In the genomic region with DNA sequence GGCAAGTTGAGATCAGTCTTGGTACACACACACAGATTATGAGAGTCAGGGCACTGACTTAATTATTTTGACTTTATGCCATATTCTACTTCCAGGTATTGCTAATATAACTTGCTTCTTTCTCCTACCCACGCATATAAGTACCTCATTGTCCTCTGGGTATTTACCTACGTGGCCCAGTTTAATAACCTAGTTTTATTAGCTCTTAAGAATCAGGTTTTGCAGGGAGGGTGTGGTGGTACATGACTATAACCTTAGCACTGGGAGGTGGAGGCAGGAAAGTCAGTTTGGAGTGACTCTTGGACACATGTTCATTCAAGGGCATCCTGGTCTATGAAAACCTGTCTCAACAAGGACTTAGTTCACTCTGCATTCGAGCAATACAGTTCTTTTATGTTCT, we compare ENCODE assay signal across 26 mouse cellular contexts. TPM values are rescaled to one million over a fixed set of nuclear protein-coding genes. Genes with fewer than 3 reads are reported as not detected.
DNase-seq lines count a peak whose midpoint lies in the region; ATAC-seq and TF ChIP-seq lines count a peak whose summit lies in the region.
"Had no signal": no experiment of that assay in that cellular context is flagged by ENCODE, and none has a peak within 500 bp of the region (broad histone marks: within the 10 kb centered on the region; RNA-seq: fewer than 3 reads in every experiment).

No protein-coding gene starts in this region.

- H3K9me3 ChIP-seq in embryonic facial prominence, embryonic 15.5 days (replicated peaks) = no peaks in the 10 kb centered on the region
- no peaks in the 10 kb centered on the region for H3K9me3 ChIP-seq in embryonic facial prominence, embryonic 10.5 days
- H3K9me3 ChIP-seq in intestine, postnatal 0 days (ENCODE audit: control insufficient read depth) = no peaks in the 10 kb centered on the region
- H3K9me3 ChIP-seq in stomach, embryonic 15.5 days = no peaks in the 10 kb centered on the region
- H3K9me3 ChIP-seq in hindbrain, embryonic 12.5 days (replicated peaks) = no peaks in the 10 kb centered on the region
- H3K9me3 ChIP-seq: embryonic facial prominence, embryonic 13.5 days; forebrain, embryonic 13.5 days; hindbrain, embryonic 10.5 days had no signal

- H3K4me1 ChIP-seq in embryonic facial prominence, embryonic 15.5 days = no peaks in the 10 kb centered on the region
- no peaks in the 10 kb centered on the region for H3K4me1 ChIP-seq in embryonic facial prominence, embryonic 10.5 days
- H3K4me1 ChIP-seq in intestine, postnatal 0 days (replicated peaks; ENCODE audit: control insufficient read depth, insufficient read depth, low read length) = no peaks in the 10 kb centered on the region
- no peaks in the 10 kb centered on the region for H3K4me1 ChIP-seq in stomach, embryonic 15.5 days
- H3K4me1 ChIP-seq in hindbrain, embryonic 12.5 days = no peaks in the 10 kb centered on the region
- H3K4me1 ChIP-seq: embryonic facial prominence, embryonic 13.5 days; forebrain, embryonic 13.5 days had no signal

- DNase-seq in embryonic facial prominence, embryonic 10.5 days (ENCODE audit: low spot score) = no peak
- peak; percentile 86 for DNase-seq in fat pad, adult 2 months (ENCODE audit: extremely low read depth, low read depth, low spot score)
- DNase-seq in thymus, postnatal 36 days = no peak
- DNase-seq: adrenal gland, postnatal 10 days; adrenal gland, postnatal 36 days; cerebellum, adult 18-20 months; cerebellum, adult 9-10 months; cerebellum, postnatal 14 days; gastrocnemius, adult 2 months; gastrocnemius, postnatal 14 days; heart, adult 11 months; heart, postnatal 36 days had no signal

- H3K27ac ChIP-seq in embryonic facial prominence, embryonic 15.5 days (replicated peaks) = 0 out of 2 replicates have a peak overlapping the region, but pooled peaks have one; percentile 0
- no peak overlapping the region for H3K27ac ChIP-seq in embryonic facial prominence, embryonic 10.5 days (replicated peaks)
- H3K27ac ChIP-seq in intestine, postnatal 0 days (ENCODE audit: low read depth, low read length) = no peak overlapping the region
- H3K27ac ChIP-seq in stomach, embryonic 15.5 days = 0 out of 2 replicates have a peak overlapping the region, but pooled peaks have one; percentile 12
- H3K27ac ChIP-seq in hindbrain, embryonic 12.5 days = no peak overlapping the region
- H3K27ac ChIP-seq: embryonic facial prominence, embryonic 13.5 days; forebrain, embryonic 13.5 days; gastrocnemius, adult 2 months; hindbrain, embryonic 10.5 days; hindbrain, embryonic 14.5 days; hindbrain, postnatal 0 days had no signal

- 65% methylated on average over 3 of the region's 3 CpGs for WGBS in embryonic facial prominence, embryonic 15.5 days
- 75% methylated on average over 3 of the region's 3 CpGs for WGBS in embryonic facial prominence, embryonic 10.5 days
- 33% methylated on average over 3 of the region's 3 CpGs for WGBS in intestine, postnatal 0 days
- WGBS in stomach, embryonic 15.5 days = 69% methylated on average over 3 of the region's 3 CpGs
- 71% methylated on average over 3 of the region's 3 CpGs for WGBS in hindbrain, embryonic 12.5 days

- H3K27me3 ChIP-seq in embryonic facial prominence, embryonic 15.5 days = no peaks in the 10 kb centered on the region
- no peaks in the 10 kb centered on the region for H3K27me3 ChIP-seq in embryonic facial prominence, embryonic 10.5 days (replicated peaks; ENCODE audit: low read depth, poor library complexity, severe bottlenecking)
- no peaks in the 10 kb centered on the region for H3K27me3 ChIP-seq in intestine, postnatal 0 days (replicated peaks; ENCODE audit: control insufficient read depth, insufficient read depth, low read length)
- no peaks in the 10 kb centered on the region for H3K27me3 ChIP-seq in stomach, embryonic 15.5 days (replicated peaks)
- H3K27me3 ChIP-seq in hindbrain, embryonic 12.5 days = no peaks in the 10 kb centered on the region
- H3K27me3 ChIP-seq: embryonic facial prominence, embryonic 13.5 days; forebrain, embryonic 13.5 days had no signal

- no peak overlapping the region for H3K4me2 ChIP-seq in embryonic facial prominence, embryonic 15.5 days (replicated peaks)
- H3K4me2 ChIP-seq in intestine, postnatal 0 days (replicated peaks; ENCODE audit: low read depth) = no peak overlapping the region
- no peak overlapping the region for H3K4me2 ChIP-seq in stomach, embryonic 15.5 days
- no peak overlapping the region for H3K4me2 ChIP-seq in hindbrain, embryonic 12.5 days (replicated peaks)
- H3K4me2 ChIP-seq: embryonic facial prominence, embryonic 13.5 days; forebrain, embryonic 13.5 days; heart, embryonic 11.5 days; hindbrain, embryonic 14.5 days had no signal

- no peak for ATAC-seq in embryonic facial prominence, embryonic 15.5 days (ENCODE audit: insufficient number of reproducible peaks, low FRiP score, low TSS enrichment, low read depth)
- peak; percentile 87 for ATAC-seq in intestine, postnatal 0 days
- no peak for ATAC-seq in stomach, embryonic 15.5 days (ENCODE audit: insufficient read depth, low FRiP score, low read depth)
- no peak for ATAC-seq in erythroblast, adult 5-6 weeks (replicated peaks; ENCODE audit: low FRiP score, poor library complexity, severe bottlenecking)
- no peak for ATAC-seq in hindbrain, embryonic 12.5 days (ENCODE audit: low FRiP score)
- ATAC-seq: activated CD4-positive, CD25-positive, alpha-beta regulatory T cell, adult 4 months; forebrain, embryonic 13.5 days; forebrain, embryonic 16.5 days; hindbrain, postnatal 0 days; inflammation-experienced regulatory T-cells, adult 6 months had no signal

- H3K4me3 ChIP-seq in embryonic facial prominence, embryonic 15.5 days (replicated peaks) = no peak overlapping the region
- H3K4me3 ChIP-seq in embryonic facial prominence, embryonic 10.5 days = no peak overlapping the region
- no peak overlapping the region for H3K4me3 ChIP-seq in intestine, postnatal 0 days (ENCODE audit: low read depth, low read length)
- no peak overlapping the region for H3K4me3 ChIP-seq in stomach, embryonic 15.5 days (replicated peaks)
- no peak overlapping the region for H3K4me3 ChIP-seq in hindbrain, embryonic 12.5 days
- H3K4me3 ChIP-seq: embryonic facial prominence, embryonic 13.5 days; forebrain, embryonic 13.5 days; gastrocnemius, adult 2 months; hindbrain, embryonic 10.5 days had no signal

- no peak for TF ChIP-seq CTCF in intestine, postnatal 0 days (IDR thresholded peaks at IDR 0.05; ENCODE audit: low read depth)

- H3K9ac ChIP-seq in embryonic facial prominence, embryonic 15.5 days = no peak overlapping the region
- H3K9ac ChIP-seq in intestine, postnatal 0 days (ENCODE audit: low read depth, low read length) = no peak overlapping the region
- H3K9ac ChIP-seq in stomach, embryonic 15.5 days = no peak overlapping the region
- H3K9ac ChIP-seq in hindbrain, embryonic 12.5 days = no peak overlapping the region
- H3K9ac ChIP-seq: embryonic facial prominence, embryonic 13.5 days; forebrain, embryonic 13.5 days; hindbrain, embryonic 14.5 days had no signal

- H3K36me3 ChIP-seq in embryonic facial prominence, embryonic 15.5 days = no peaks in the 10 kb centered on the region
- H3K36me3 ChIP-seq in embryonic facial prominence, embryonic 10.5 days (replicated peaks) = peaks cover 40% of the 10 kb centered on the region
- H3K36me3 ChIP-seq in intestine, postnatal 0 days (ENCODE audit: control insufficient read depth, insufficient read depth) = peaks cover 3% of the 10 kb centered on the region; the same call in 1 of the 2 replicates
- no peaks in the 10 kb centered on the region for H3K36me3 ChIP-seq in stomach, embryonic 15.5 days
- H3K36me3 ChIP-seq in hindbrain, embryonic 12.5 days = peaks cover 48% of the 10 kb centered on the region

RNA-seq across cellular contexts. Expression of a gene that starts 11.8 kb away (rescaled TPM):
- 22.1 and 26.8 TPM in 2 replicates for polyA plus RNA-seq in embryonic facial prominence, embryonic 15.5 days (2015; fragmentation: Nextera tagmentation; extraction: Ambion mirVana)
- 33.7 and 37.3 TPM in 2 replicates for polyA plus RNA-seq in embryonic facial prominence, embryonic 10.5 days (2016; fragmentation: Nextera tagmentation; extraction: Ambion mirVana)
- polyA plus RNA-seq in intestine, postnatal 0 days (2015; fragmentation: Nextera tagmentation; extraction: Ambion mirVana) = 16.0 and 16.7 TPM in 2 replicates
- polyA plus RNA-seq in stomach, embryonic 15.5 days (2015; fragmentation: Nextera tagmentation; extraction: Ambion mirVana) = 24.5 and 26.7 TPM in 2 replicates
- total RNA-seq in erythroblast, adult 5-6 weeks (2015; ENCODE audit: low replicate concordance) = 1.2 TPM in 1 of 2 replicates, not detected in the other
- 1.3 TPM in 1 of 2 replicates, not detected in the other for total RNA-seq in erythroblast, adult 5-6 weeks (2017; ENCODE audit: low replicate concordance)
- polyA plus RNA-seq in hindbrain, embryonic 12.5 days (2016; fragmentation: Nextera tagmentation; extraction: Ambion mirVana) = 126 and 136 TPM in 2 replicates

RNA-seq across cellular contexts. Expression of a gene that starts 24.5 kb away (rescaled TPM):
- 18.5 and 19.4 TPM in 2 replicates for polyA plus RNA-seq in embryonic facial prominence, embryonic 15.5 days (2015; fragmentation: Nextera tagmentation; extraction: Ambion mirVana)
- polyA plus RNA-seq in embryonic facial prominence, embryonic 10.5 days (2016; fragmentation: Nextera tagmentation; extraction: Ambion mirVana) = 28.3 and 33.0 TPM in 2 replicates
- 6.5 and 7.2 TPM in 2 replicates for polyA plus RNA-seq in intestine, postnatal 0 days (2015; fragmentation: Nextera tagmentation; extraction: Ambion mirVana)
- polyA plus RNA-seq in stomach, embryonic 15.5 days (2015; fragmentation: Nextera tagmentation; extraction: Ambion mirVana) = 17.2 TPM in 2 replicates
- total RNA-seq in erythroblast, adult 5-6 weeks (2015; ENCODE audit: low replicate concordance) = 3.3 and 5.2 TPM in 2 replicates
- total RNA-seq in erythroblast, adult 5-6 weeks (2017; ENCODE audit: low replicate concordance) = 4.1 and 5.4 TPM in 2 replicates
- 24.2 and 26.0 TPM in 2 replicates for polyA plus RNA-seq in hindbrain, embryonic 12.5 days (2016; fragmentation: Nextera tagmentation; extraction: Ambion mirVana)

RNA-seq across cellular contexts. Expression of a gene that starts 46.4 kb away (rescaled TPM):
- polyA plus RNA-seq in embryonic facial prominence, embryonic 15.5 days (2015; fragmentation: Nextera tagmentation; extraction: Ambion mirVana) = 7.5 and 8.8 TPM in 2 replicates
- polyA plus RNA-seq in embryonic facial prominence, embryonic 10.5 days (2016; fragmentation: Nextera tagmentation; extraction: Ambion mirVana) = 17.5 and 17.9 TPM in 2 replicates
- 1.3 and 1.7 TPM in 2 replicates for polyA plus RNA-seq in intestine, postnatal 0 days (2015; fragmentation: Nextera tagmentation; extraction: Ambion mirVana)
- 6.6 and 8.1 TPM in 2 replicates for polyA plus RNA-seq in stomach, embryonic 15.5 days (2015; fragmentation: Nextera tagmentation; extraction: Ambion mirVana)
- total RNA-seq in erythroblast, adult 5-6 weeks (2015; ENCODE audit: low replicate concordance) = 19.2 and 25.0 TPM in 2 replicates
- total RNA-seq in erythroblast, adult 5-6 weeks (2017; ENCODE audit: low replicate concordance) = 6.6 and 8.8 TPM in 2 replicates
- polyA plus RNA-seq in hindbrain, embryonic 12.5 days (2016; fragmentation: Nextera tagmentation; extraction: Ambion mirVana) = 8.6 and 8.8 TPM in 2 replicates

RNA-seq across cellular contexts. Expression of a gene that starts 46.9 kb away (rescaled TPM):
- polyA plus RNA-seq in embryonic facial prominence, embryonic 15.5 days (2015; fragmentation: Nextera tagmentation; extraction: Ambion mirVana) = 46.5 and 48.4 TPM in 2 replicates
- 105 and 111 TPM in 2 replicates for polyA plus RNA-seq in embryonic facial prominence, embryonic 10.5 days (2016; fragmentation: Nextera tagmentation; extraction: Ambion mirVana)
- 11.3 and 12.4 TPM in 2 replicates for polyA plus RNA-seq in intestine, postnatal 0 days (2015; fragmentation: Nextera tagmentation; extraction: Ambion mirVana)
- polyA plus RNA-seq in stomach, embryonic 15.5 days (2015; fragmentation: Nextera tagmentation; extraction: Ambion mirVana) = 47.7 and 49.4 TPM in 2 replicates
- 24.5 and 36.1 TPM in 2 replicates for total RNA-seq in erythroblast, adult 5-6 weeks (2015; ENCODE audit: low replicate concordance)
- 14.1 and 19.8 TPM in 2 replicates for total RNA-seq in erythroblast, adult 5-6 weeks (2017; ENCODE audit: low replicate concordance)
- 80.6 and 81.7 TPM in 2 replicates for polyA plus RNA-seq in hindbrain, embryonic 12.5 days (2016; fragmentation: Nextera tagmentation; extraction: Ambion mirVana)

Comparison
In these comparisons a context has a peak if more than half of its experiments do, and no peak if none do; other contexts are left out.
1. H3K27ac ChIP-seq: peak in embryonic facial prominence, embryonic 15.5 days (single experiment) and stomach, embryonic 15.5 days (single experiment); none in embryonic facial prominence, embryonic 10.5 days (single experiment), intestine, postnatal 0 days (single experiment) and hindbrain, embryonic 12.5 days (single experiment).